Mouse (Mus musculus) heart, postnatal 36 days (tissue): ENCODE data around the gene Dock3. TPM values are rescaled to one million over a fixed set of nuclear protein-coding genes. Genes with fewer than 3 reads are reported as not detected.
"Not testable (repeated sequence)": the region's sequence is repeated elsewhere in the genome, so short reads cannot be mapped to it uniquely, and the experiment has no call there.

Experiments
- DNase-seq, 2 experiments: peaks; one replicate each; pipeline ENCODE4 v3.0.0; 2021 to 2022
- intact Hi-C: fragments of 180-260 bp; cut with DNase I; formaldehyde crosslinking; loops from one replicate; pipeline ENCODE4 v1.15.1; 2025
- total RNA-seq, 2 experiments: library from RNA; stranded (reverse); gene quantifications; 2 replicates each; pipeline ENCODE4 v1.2.3; 2021

Dock3 gene
- total RNA-seq, 2 experiments from 2014 or later = 3.9 to 5.3 TPM

- no peak for DNase-seq
- intact Hi-C loops = no loop called here
Observed at GRCm38 (mm10) chr9:107112056-107112455, 119.7 kb downstream of the Dock3 start.

GRCm38 (mm10) chr9:107099487-107099886 is 132.2 kb downstream of the Dock3 start:
- DNase-seq = no peak
- intact Hi-C loops = no loop called here

- intact Hi-C loops, DNase-seq: not testable (repeated sequence)
Observed at GRCm38 (mm10) chr9:107089451-107089850, 142.3 kb downstream of the Dock3 start.

GRCm38 (mm10) chr9:107087531-107087930 is 144.2 kb downstream of the Dock3 start:
- intact Hi-C loops = no loop called here
- no peak for DNase-seq

- no peak for DNase-seq
- intact Hi-C loops = no loop called here
Observed at GRCm38 (mm10) chr9:107037947-107038346, 193.8 kb downstream of the Dock3 start.

GRCm38 (mm10) chr9:107027586-107027985 is 204.1 kb downstream of the Dock3 start:
- no peak for DNase-seq
- intact Hi-C loops = no loop called here

GRCm38 (mm10) chr9:107009841-107010240 is 221.9 kb downstream of the Dock3 start:
- no peak for DNase-seq
- intact Hi-C loops = no loop called here

GRCm38 (mm10) chr9:107003187-107003586 is 228.5 kb downstream of the Dock3 start:
- DNase-seq = no peak

GRCm38 (mm10) chr9:106970742-106971141 is 261.0 kb downstream of the Dock3 start:
- intact Hi-C loops = loop anchor here (1.0 kb wide), 1 partner anchor 321 kb away; no protein-coding TSS in a partner anchor
- no peak for DNase-seq

More at GRCm38 (mm10) chr9:107003187-107003586, 228.5 kb downstream of the Dock3 start:
- intact Hi-C loops = no loop called here

GRCm38 (mm10) chr9:106958452-106958851 is 273.3 kb downstream of the Dock3 start:
- intact Hi-C loops = no loop called here
- peak in 1 of 2 experiments; percentile 15 for DNase-seq

- DNase-seq = no peak
- intact Hi-C loops = no loop called here
Observed at GRCm38 (mm10) chr9:106955486-106955885, 276.2 kb downstream of the Dock3 start.

- intact Hi-C loops = no loop called here
- no peak for DNase-seq
Observed at GRCm38 (mm10) chr9:106934998-106935397, 296.7 kb downstream of the Dock3 start.

- DNase-seq = no peak
- intact Hi-C loops = loop anchor here (1.0 kb wide), 2 partner anchors 10 to 13 kb away; no protein-coding TSS in a partner anchor
Observed at GRCm38 (mm10) chr9:106914878-106915277, 316.8 kb downstream of the Dock3 start.

- no peak for DNase-seq
- intact Hi-C loops = loop anchor here (1.0 kb wide), 1 partner anchor 15 kb away; no protein-coding TSS in a partner anchor
Observed at GRCm38 (mm10) chr9:106913759-106914158, 317.9 kb downstream of the Dock3 start.

GRCm38 (mm10) chr9:106911624-106912023 is 320.1 kb downstream of the Dock3 start:
- intact Hi-C loops = no loop called here
- DNase-seq = no peak

GRCm38 (mm10) chr9:106908715-106909114 is 323.0 kb downstream of the Dock3 start:
- intact Hi-C loops = no loop called here
- DNase-seq = no peak

- intact Hi-C loops = no loop called here
- no peak for DNase-seq
Observed at GRCm38 (mm10) chr9:106908174-106908573, 323.5 kb downstream of the Dock3 start.

- no peak for DNase-seq
- intact Hi-C loops = no loop called here
Observed at GRCm38 (mm10) chr9:106906597-106906996, 325.1 kb downstream of the Dock3 start.

- intact Hi-C loops = loop anchor here (1.0 to 5.0 kb wide), 4 partner anchors 329 to 454 kb away; partner anchors contain the start of genes Dock3 and Hemk1
- peak in 1 of 2 experiments; percentile 30 for DNase-seq
Observed at GRCm38 (mm10) chr9:106903791-106904134, 327.9 kb downstream of the Dock3 start.

GRCm38 (mm10) chr9:106903099-106903790 is 328.5 kb downstream of the Dock3 start:
- DNase-seq = no peak
- intact Hi-C loops = loop anchor here (1.0 to 5.0 kb wide), 4 partner anchors 329 to 454 kb away; partner anchors contain the start of genes Dock3 and Hemk1

GRCm38 (mm10) chr9:106901596-106901995 is 330.1 kb downstream of the Dock3 start:
- no peak for DNase-seq
- intact Hi-C loops = loop anchor here (5.0 kb wide), 3 partner anchors 331 to 456 kb away; partner anchors contain the start of genes Dock3 and Hemk1

- no peak for DNase-seq
- intact Hi-C loops = loop anchor here (10.0 kb wide), 1 partner anchor 636 kb away; the partner anchor contains the start of gene Tmem115
Observed at GRCm38 (mm10) chr9:106898901-106899300, 332.8 kb downstream of the Dock3 start.
